Mouse (Mus musculus) heart, adult 2 months (tissue): ENCODE measurements at regions not wholly inside any gene's neighbourhood (a gene's known extent, or its start where the extent isn't known, plus 50 kb on each side); places are given as distances from the start of the nearest gene placed in this dataset.
A peak's percentile ranks its signal among the peaks of the same experiment; 100 is the strongest.

Experiments
- DNase-seq, 2 experiments: peaks; one replicate each; pipeline ENCODE4 v3.0.0; 2021
- H3K27ac ChIP-seq: fragments of 200-600 bp; 2 replicates; pipeline ENCODE4 v1.8.1; 2022
- H3K27me3 ChIP-seq: fragments of 200-500 bp; 2 replicates; pipeline ENCODE4 v1.6.1; 2012; ENCODE audit warnings: mild to moderate bottlenecking, low read length, inconsistent platforms, mixed read lengths; ENCODE audit not compliant: control insufficient read depth, insufficient read depth
- H3K36me3 ChIP-seq: fragments of 200-500 bp; 2 replicates; pipeline ENCODE4 v1.6.1; 2012; ENCODE audit warnings: low read length, inconsistent platforms; ENCODE audit not compliant: control insufficient read depth, insufficient read depth
- H3K4me1 ChIP-seq: fragments of 200-500 bp; 2 replicates; pipeline ENCODE4 v1.6.1; 2011; ENCODE audit warnings: low read length; ENCODE audit not compliant: control insufficient read depth, insufficient read depth
- H3K4me3 ChIP-seq: fragments of 200-600 bp; 2 replicates; pipeline ENCODE4 v1.8.1; 2022
- H3K79me2 ChIP-seq: fragments of 200-500 bp; replicated peaks from 2 replicates; pipeline ENCODE4 v1.6.1; 2012; ENCODE audit warnings: mild to moderate bottlenecking, inconsistent platforms, low read length, moderate library complexity, mixed read lengths; ENCODE audit not compliant: control insufficient read depth, insufficient read depth
- H3K9ac ChIP-seq: fragments of 200-500 bp; 2 replicates; pipeline ENCODE4 v1.6.1; 2012; ENCODE audit warnings: low read depth, mild to moderate bottlenecking, control low read depth, inconsistent platforms, low read length, mixed read lengths
- CTCF ChIP-seq: fragments of 200-600 bp; IDR thresholded peaks from 2 replicates; pipeline ENCODE4 v1.8.1; 2022; ENCODE audit warnings: antibody characterized with exemption, mild to moderate bottlenecking, moderate library complexity
- EP300 ChIP-seq: fragments of 200-500 bp; IDR thresholded peaks from 2 replicates; pipeline ENCODE4 v1.6.1; 2011; ENCODE audit warnings: low read depth, low read length, control low read depth; ENCODE audit not compliant: insufficient read depth
- POLR2A ChIP-seq: fragments of 200-500 bp; IDR thresholded peaks from 2 replicates; pipeline ENCODE4 v1.6.1; 2011; ENCODE audit warnings: mild to moderate bottlenecking, low read depth, low read length, control low read depth; ENCODE audit not compliant: insufficient read depth
- WGBS: fragments of 180-500 bp; shearing (Covaris S2); methylation state at CpG from one replicate; pipeline ENCODE4 v1.1.7; 2018; 5-methylcytosine and 5-hydroxymethylcytosine counted together
- intact Hi-C: fragments of 180-260 bp; cut with DNase I; formaldehyde crosslinking; loops from one replicate; pipeline ENCODE4 v1.15.1; 2025

DNA sequence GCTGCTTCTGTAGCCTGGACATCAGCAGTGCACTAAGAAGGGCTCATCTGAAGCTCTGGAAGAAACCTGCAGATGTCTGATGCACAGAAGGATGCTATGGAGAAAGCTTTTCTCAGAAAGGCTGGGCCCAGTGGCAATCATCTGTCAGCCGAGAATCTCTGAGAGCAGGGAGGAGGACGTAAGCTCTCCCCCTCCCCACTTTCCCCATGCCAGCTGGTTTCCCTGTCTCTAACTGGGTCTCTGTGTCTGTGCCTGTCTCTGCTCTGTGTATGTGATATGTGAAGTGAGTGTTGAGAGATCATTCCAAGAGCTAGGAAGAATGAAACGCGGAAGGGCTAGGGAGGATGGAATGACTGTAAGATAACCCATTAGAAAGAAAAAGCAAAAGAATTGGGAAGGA lies 155.1 kb upstream of the Podxl start:
- Histone ChIP-seq H3K27me3 (no peaks in the 10 kb centered on the region), H3K36me3 (no peaks in the 10 kb centered on the region), H3K4me1 (no peaks in the 10 kb centered on the region), H3K79me2 (no peaks in the 10 kb centered on the region), H3K27ac (no peak overlapping the region), H3K4me3 (no peak overlapping the region), H3K9ac (no peak overlapping the region)
- no peak for TF ChIP-seq POLR2A
- no peak for TF ChIP-seq CTCF
- no peak for TF ChIP-seq EP300
- intact Hi-C loops, result no loop called here
- WGBS, result 48% methylated on average over 4 of the region's 4 CpGs
- no peak for DNase-seq

- no peak overlapping the region for H3K9ac ChIP-seq
Measured at GRCm38 (mm10) chr6:31717531-31717930, 153.8 kb upstream of the Podxl start.

DNA sequence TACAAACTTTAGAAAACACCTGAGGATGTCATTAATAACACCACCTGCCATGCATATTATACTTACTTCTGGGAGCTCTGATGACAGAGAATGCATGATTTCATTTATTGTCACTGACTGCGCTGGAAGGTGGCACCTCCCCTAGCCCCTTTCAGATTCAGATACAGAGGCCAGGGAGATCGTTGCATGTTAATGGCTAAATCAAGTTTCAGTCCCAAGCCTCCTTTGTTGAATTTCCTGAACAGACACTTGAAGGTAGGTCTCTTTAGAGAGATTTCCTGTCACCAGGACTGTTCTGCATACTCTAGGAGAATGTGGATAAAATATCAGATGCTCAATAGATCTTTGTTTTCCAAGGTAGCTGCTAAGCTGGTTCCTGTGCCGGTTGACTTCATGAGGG lies 143.5 kb upstream of the Podxl start:
- DNase-seq, result no peak
- Histone ChIP-seq H3K4me3 (no peak overlapping the region), H3K4me1 (no peaks in the 10 kb centered on the region), H3K79me2 (no peaks in the 10 kb centered on the region), H3K9ac (no peak overlapping the region), H3K27me3 (no peaks in the 10 kb centered on the region), H3K27ac (no peak overlapping the region), H3K36me3 (no peaks in the 10 kb centered on the region)
- no peak for TF ChIP-seq EP300
- WGBS, result 64% methylated on average over 3 of the region's 3 CpGs
- intact Hi-C loops, result no loop called here

More at GRCm38 (mm10) chr6:31717531-31717930, 153.8 kb upstream of the Podxl start:
- 15% methylated on average over 12 of the region's 12 CpGs for WGBS
- Histone ChIP-seq H3K27ac (no peak overlapping the region), H3K27me3 (no peaks in the 10 kb centered on the region), H3K4me1 (no peaks in the 10 kb centered on the region), H3K36me3 (no peaks in the 10 kb centered on the region), H3K79me2 (no peaks in the 10 kb centered on the region), H3K4me3 (no peak overlapping the region)
- TF ChIP-seq POLR2A (no peak), EP300 (no peak), CTCF (no peak)
- peak; percentile 4 to 37 for DNase-seq
- intact Hi-C loops, result no loop called here

DNA sequence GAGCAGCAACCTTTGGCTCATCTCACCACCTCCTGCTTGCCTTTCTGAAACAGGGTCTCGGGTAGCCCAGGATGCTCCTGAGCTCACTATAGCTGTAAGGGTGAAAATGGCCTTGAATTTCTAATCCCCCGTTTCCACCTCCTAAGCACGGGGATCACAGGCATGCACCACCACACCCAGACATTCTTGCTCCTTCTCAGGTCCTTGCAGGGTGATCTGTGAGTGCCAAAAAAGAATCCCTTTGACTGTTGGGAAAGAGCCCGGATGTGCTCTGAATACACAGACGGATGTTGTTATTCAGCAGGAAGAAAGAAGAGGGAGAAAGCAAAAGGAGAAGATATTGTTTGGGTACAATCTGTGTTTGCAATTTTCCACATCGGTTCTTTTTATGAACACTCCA lies 140.4 kb upstream of the Podxl start:
- Histone ChIP-seq H3K4me3 (no peak overlapping the region), H3K4me1 (no peaks in the 10 kb centered on the region), H3K9ac (no peak overlapping the region), H3K36me3 (no peaks in the 10 kb centered on the region), H3K27me3 (no peaks in the 10 kb centered on the region), H3K79me2 (no peaks in the 10 kb centered on the region), H3K27ac (no peak overlapping the region)
- WGBS, result 63% methylated on average over 6 of the region's 6 CpGs
- no peak for DNase-seq
- TF ChIP-seq POLR2A, result no peak
- intact Hi-C loops, result no loop called here

DNA sequence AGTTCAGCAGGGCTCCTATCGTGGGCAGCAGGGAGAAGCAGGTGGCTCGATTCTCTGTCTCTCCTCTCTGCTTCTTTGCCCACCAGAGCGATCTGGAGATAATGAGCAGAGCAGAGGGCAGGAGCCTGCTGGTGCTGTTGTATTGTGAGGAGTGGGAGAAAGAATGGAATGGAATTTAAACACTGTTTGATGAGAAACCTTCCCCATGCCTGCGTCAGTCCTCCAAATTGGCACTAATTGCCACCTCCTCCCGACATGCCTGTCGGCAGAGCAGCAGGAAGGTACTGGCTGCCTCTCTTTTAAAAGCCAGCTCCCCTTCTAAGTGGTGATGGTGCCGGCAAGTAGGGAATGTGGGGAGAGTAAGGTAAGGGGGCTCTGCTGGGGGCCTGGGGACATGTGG lies 139.2 kb upstream of the Podxl start:
- 38% methylated on average over 7 of the region's 7 CpGs for WGBS

GRCm38 (mm10) chr6:31695885-31696284 lies 132.1 kb upstream of the Podxl start:
- 59% methylated on average over 3 of the region's 3 CpGs for WGBS
- H3K36me3 ChIP-seq, result no peaks in the 10 kb centered on the region
- H3K4me1 ChIP-seq, result no peaks in the 10 kb centered on the region
- no peak overlapping the region for H3K4me3 ChIP-seq
- H3K27ac ChIP-seq, result no peak overlapping the region
- intact Hi-C loops, result no loop called here
- H3K79me2 ChIP-seq, result no peaks in the 10 kb centered on the region
- H3K9ac ChIP-seq, result no peak overlapping the region
- no peaks in the 10 kb centered on the region for H3K27me3 ChIP-seq
- DNase-seq, result no peak
- TF ChIP-seq POLR2A (no peak), EP300 (no peak), CTCF (peak; percentile 41)

More for the DNA sequence above, 139.2 kb upstream of the Podxl start:
- Histone ChIP-seq H3K27me3 (no peaks in the 10 kb centered on the region), H3K79me2 (no peaks in the 10 kb centered on the region), H3K4me3 (no peak overlapping the region), H3K27ac (no peak overlapping the region), H3K36me3 (no peaks in the 10 kb centered on the region), H3K9ac (no peak overlapping the region), H3K4me1 (no peaks in the 10 kb centered on the region)
- no peak for DNase-seq
- TF ChIP-seq EP300 (no peak), CTCF (no peak), POLR2A (no peak)
- intact Hi-C loops, result no loop called here

GRCm38 (mm10) chr6:31693047-31693446 lies 129.3 kb upstream of the Podxl start:
- Histone ChIP-seq H3K4me3 (no peak overlapping the region), H3K27me3 (no peaks in the 10 kb centered on the region; the same call in 1 of the 2 replicates), H3K36me3 (no peaks in the 10 kb centered on the region), H3K4me1 (no peaks in the 10 kb centered on the region), H3K79me2 (no peaks in the 10 kb centered on the region), H3K27ac (no peak overlapping the region), H3K9ac (no peak overlapping the region)
- no peak for TF ChIP-seq EP300
- TF ChIP-seq POLR2A, result no peak
- peak; percentile 55 for TF ChIP-seq CTCF
- 59% methylated on average over 1 of the region's 1 CpGs for WGBS
- intact Hi-C loops, result no loop called here
- no peak for DNase-seq
